Mouse (Mus musculus) liver, embryonic 15.5 days (tissue): Measurements from ENCODE around the gene Apoc1. TPM values are rescaled to one million over a fixed set of nuclear protein-coding genes. Genes with fewer than 3 reads are reported as not detected.

ENCODE experiments used
- ATAC-seq: fragments of 200-750 bp; cut with Nextera tagmentation; 2 replicates; pipeline ENCODE4 v1.8.0; 2017; ENCODE audit warnings: moderate number of reproducible peaks, mild to moderate bottlenecking, moderate library complexity; ENCODE audit not compliant: insufficient read depth
- H3K27ac ChIP-seq: fragments of 300-500 bp; sonication (generic); replicated peaks from 2 replicates; pipeline ENCODE4 v1.5.1; 2015; ENCODE audit warnings: mild to moderate bottlenecking, inconsistent platforms
- H3K27me3 ChIP-seq: fragments of 300-500 bp; sonication (generic); 2 replicates; pipeline ENCODE4 v1.6.1; 2015; ENCODE audit warnings: mild to moderate bottlenecking, inconsistent platforms
- H3K36me3 ChIP-seq: fragments of 300-500 bp; sonication (generic); replicated peaks from 2 replicates; pipeline ENCODE4 v1.6.1; 2015; ENCODE audit warnings: moderate library complexity, mild to moderate bottlenecking, inconsistent platforms
- H3K4me1 ChIP-seq: fragments of 300-500 bp; sonication (generic); replicated peaks from 2 replicates; pipeline ENCODE4 v1.6.1; 2015; ENCODE audit warnings: inconsistent platforms
- H3K4me2 ChIP-seq: fragments of 300-500 bp; sonication (generic); 2 replicates; pipeline ENCODE4 v1.6.1; 2015; ENCODE audit warnings: moderate library complexity, mild to moderate bottlenecking, inconsistent platforms
- H3K4me3 ChIP-seq: fragments of 300-500 bp; sonication (generic); replicated peaks from 2 replicates; pipeline ENCODE4 v1.5.1; 2015; ENCODE audit warnings: mild to moderate bottlenecking, inconsistent platforms
- H3K9ac ChIP-seq: fragments of 300-500 bp; sonication (generic); 2 replicates; pipeline ENCODE4 v1.6.1; 2015; ENCODE audit warnings: moderate library complexity, mild to moderate bottlenecking, inconsistent platforms
- H3K9me3 ChIP-seq: fragments of 300-500 bp; sonication (generic); replicated peaks from 2 replicates; pipeline ENCODE4 v1.6.1; 2016; ENCODE audit warnings: inconsistent platforms
- WGBS: fragments of 180-500 bp; shearing (Covaris S2); methylation state at CpG from one replicate; pipeline ENCODE4 v1.1.7; 2015; ENCODE audit warnings: mixed read lengths; ENCODE audit not compliant: insufficient replicate concordance; 5-methylcytosine and 5-hydroxymethylcytosine counted together
- polyA plus RNA-seq: library from polyadenylated mRNA; unstranded; fragments of >200 nt; fragmentation: Nextera tagmentation; extraction: Ambion mirVana; gene quantifications from 2 replicates; pipeline ENCODE4 v1.2.1, GENCODE M21; 2015

Gene Apoc1
- polyA plus RNA-seq, 1 experiment from 2014 or later = 611 TPM

GRCm38 (mm10) chr7:19704475-19704874, 12.0 kb upstream of the Apoc1 start:
- H3K27ac ChIP-seq = no peak overlapping the region
- no peak for ATAC-seq
- peaks cover 60% of the 10 kb centered on the region for H3K36me3 ChIP-seq
- no peak overlapping the region for H3K9ac ChIP-seq
- H3K4me3 ChIP-seq = no peak overlapping the region
- H3K4me1 ChIP-seq = peaks cover 41% of the 10 kb centered on the region
- WGBS = 76% methylated on average over 4 of the region's 4 CpGs
- H3K9me3 ChIP-seq = no peaks in the 10 kb centered on the region
- no peak overlapping the region for H3K4me2 ChIP-seq
- H3K27me3 ChIP-seq = no peaks in the 10 kb centered on the region

- Histone ChIP-seq H3K27me3 (no peaks in the 10 kb centered on the region), H3K9ac (no peak overlapping the region), H3K4me1 (peaks cover 51% of the 10 kb centered on the region), H3K4me2 (no peak overlapping the region), H3K27ac (no peak overlapping the region), H3K36me3 (peaks cover 47% of the 10 kb centered on the region), H3K9me3 (no peaks in the 10 kb centered on the region), H3K4me3 (no peak overlapping the region)
- no peak for ATAC-seq
- WGBS = 76% methylated on average over 16 of the region's 16 CpGs
Observed at GRCm38 (mm10) chr7:19702859-19703555, 10.5 kb upstream of the Apoc1 start.

GRCm38 (mm10) chr7:19701069-19701761, 8.8 kb upstream of the Apoc1 start:
- H3K4me1 ChIP-seq = peaks cover 65% of the 10 kb centered on the region
- peak; percentile 78 for ATAC-seq
- H3K4me2 ChIP-seq = peak overlapping the region; percentile 27
- H3K36me3 ChIP-seq = peaks cover 42% of the 10 kb centered on the region
- H3K27me3 ChIP-seq = no peaks in the 10 kb centered on the region
- H3K4me3 ChIP-seq = no peak overlapping the region
- H3K9ac ChIP-seq = peak overlapping the region; percentile 35; the same call in 1 of the 2 replicates
- H3K9me3 ChIP-seq = no peaks in the 10 kb centered on the region
- WGBS = 22% methylated on average over 22 of the region's 22 CpGs
- H3K27ac ChIP-seq = peak overlapping the region; percentile 83

GRCm38 (mm10) chr7:19700299-19701068, 8.0 kb upstream of the Apoc1 start:
- peak overlapping the region; percentile 27 for H3K4me2 ChIP-seq
- no peaks in the 10 kb centered on the region for H3K27me3 ChIP-seq
- H3K9me3 ChIP-seq = no peaks in the 10 kb centered on the region
- 43% methylated on average over 12 of the region's 12 CpGs for WGBS
- peak overlapping the region; percentile 83 for H3K27ac ChIP-seq
- no peak overlapping the region for H3K4me3 ChIP-seq
- H3K36me3 ChIP-seq = peaks cover 41% of the 10 kb centered on the region
- peak overlapping the region; percentile 35; the same call in 1 of the 2 replicates for H3K9ac ChIP-seq
- ATAC-seq = peak; percentile 9; the same call in 1 of the 2 replicates
- H3K4me1 ChIP-seq = peaks cover 72% of the 10 kb centered on the region

- H3K4me3 ChIP-seq = no peak overlapping the region
- H3K9me3 ChIP-seq = no peaks in the 10 kb centered on the region
- peak overlapping the region; percentile 83 for H3K27ac ChIP-seq
- peaks cover 79% of the 10 kb centered on the region for H3K4me1 ChIP-seq
- H3K4me2 ChIP-seq = peak overlapping the region; percentile 56; the same call in 1 of the 2 replicates
- no peaks in the 10 kb centered on the region for H3K27me3 ChIP-seq
- 42% methylated on average over 4 of the region's 4 CpGs for WGBS
- H3K36me3 ChIP-seq = peaks cover 36% of the 10 kb centered on the region
- H3K9ac ChIP-seq = no peak overlapping the region
- ATAC-seq = no peak
Observed at GRCm38 (mm10) chr7:19699827-19700148, 7.3 kb upstream of the Apoc1 start.

GRCm38 (mm10) chr7:19698907-19699826, 6.7 kb upstream of the Apoc1 start, which contains the start of gene Apoe:
Gene Apoe, minus strand, starts transcription at chr7:19699188.
- peak within 1 kb of the TSS; percentile 56 for H3K4me2 ChIP-seq
- peak within 1 kb of the TSS; percentile 83 for H3K27ac ChIP-seq
- H3K4me3 ChIP-seq = peak within 1 kb of the TSS; percentile 50
- H3K27me3 ChIP-seq = no peaks in the 10 kb centered on the region
- WGBS = 2% methylated on average over 20 of the region's 20 CpGs
- H3K4me1 ChIP-seq = peaks cover 86% of the 10 kb centered on the region
- peaks cover 30% of the 10 kb centered on the region for H3K36me3 ChIP-seq
- peak; percentile 45 for ATAC-seq
- peak within 1 kb of the TSS; percentile 45; the same call in 1 of the 2 replicates for H3K9ac ChIP-seq
- no peaks in the 10 kb centered on the region for H3K9me3 ChIP-seq

- Histone ChIP-seq H3K27ac (peak overlapping the region; percentile 83), H3K27me3 (no peaks in the 10 kb centered on the region), H3K4me3 (peak overlapping the region; percentile 50), H3K4me2 (peak overlapping the region; percentile 56), H3K9ac (peak overlapping the region; percentile 45; the same call in 1 of the 2 replicates), H3K36me3 (peaks cover 23% of the 10 kb centered on the region), H3K4me1 (peaks cover 92% of the 10 kb centered on the region), H3K9me3 (no peaks in the 10 kb centered on the region)
- WGBS = 2% methylated on average over 28 of the region's 28 CpGs
- no peak for ATAC-seq
Observed at GRCm38 (mm10) chr7:19697949-19698906, 5.8 kb upstream of the Apoc1 start.

- peak overlapping the region; percentile 56 for H3K4me2 ChIP-seq
- H3K9ac ChIP-seq = peak overlapping the region; percentile 36; the same call in 1 of the 2 replicates
- no peaks in the 10 kb centered on the region for H3K9me3 ChIP-seq
- no peak for ATAC-seq
- peaks cover 90% of the 10 kb centered on the region for H3K4me1 ChIP-seq
- 83% methylated on average over 34 of the region's 34 CpGs for WGBS
- peak overlapping the region; percentile 50 for H3K4me3 ChIP-seq
- no peaks in the 10 kb centered on the region for H3K27me3 ChIP-seq
- H3K27ac ChIP-seq = peak overlapping the region; percentile 83
- peaks cover 15% of the 10 kb centered on the region; the same call in 1 of the 2 replicates for H3K36me3 ChIP-seq
Observed at GRCm38 (mm10) chr7:19696336-19696873, 3.9 kb upstream of the Apoc1 start.

GRCm38 (mm10) chr7:19695881-19696280, 3.4 kb upstream of the Apoc1 start:
- peak overlapping the region; percentile 83 for H3K27ac ChIP-seq
- no peaks in the 10 kb centered on the region for H3K27me3 ChIP-seq
- H3K9ac ChIP-seq = no peak overlapping the region
- H3K36me3 ChIP-seq = peaks cover 15% of the 10 kb centered on the region; the same call in 1 of the 2 replicates
- WGBS = 43% methylated on average over 6 of the region's 6 CpGs
- H3K4me2 ChIP-seq = peak overlapping the region; percentile 56
- no peak for ATAC-seq
- H3K4me3 ChIP-seq = 0 out of 2 replicates have a peak overlapping the region, but pooled peaks have one; percentile 50
- H3K4me1 ChIP-seq = peaks cover 88% of the 10 kb centered on the region
- no peaks in the 10 kb centered on the region for H3K9me3 ChIP-seq
